ENCODE assay signal across 8 mouse cellular contexts in the genomic region with DNA sequence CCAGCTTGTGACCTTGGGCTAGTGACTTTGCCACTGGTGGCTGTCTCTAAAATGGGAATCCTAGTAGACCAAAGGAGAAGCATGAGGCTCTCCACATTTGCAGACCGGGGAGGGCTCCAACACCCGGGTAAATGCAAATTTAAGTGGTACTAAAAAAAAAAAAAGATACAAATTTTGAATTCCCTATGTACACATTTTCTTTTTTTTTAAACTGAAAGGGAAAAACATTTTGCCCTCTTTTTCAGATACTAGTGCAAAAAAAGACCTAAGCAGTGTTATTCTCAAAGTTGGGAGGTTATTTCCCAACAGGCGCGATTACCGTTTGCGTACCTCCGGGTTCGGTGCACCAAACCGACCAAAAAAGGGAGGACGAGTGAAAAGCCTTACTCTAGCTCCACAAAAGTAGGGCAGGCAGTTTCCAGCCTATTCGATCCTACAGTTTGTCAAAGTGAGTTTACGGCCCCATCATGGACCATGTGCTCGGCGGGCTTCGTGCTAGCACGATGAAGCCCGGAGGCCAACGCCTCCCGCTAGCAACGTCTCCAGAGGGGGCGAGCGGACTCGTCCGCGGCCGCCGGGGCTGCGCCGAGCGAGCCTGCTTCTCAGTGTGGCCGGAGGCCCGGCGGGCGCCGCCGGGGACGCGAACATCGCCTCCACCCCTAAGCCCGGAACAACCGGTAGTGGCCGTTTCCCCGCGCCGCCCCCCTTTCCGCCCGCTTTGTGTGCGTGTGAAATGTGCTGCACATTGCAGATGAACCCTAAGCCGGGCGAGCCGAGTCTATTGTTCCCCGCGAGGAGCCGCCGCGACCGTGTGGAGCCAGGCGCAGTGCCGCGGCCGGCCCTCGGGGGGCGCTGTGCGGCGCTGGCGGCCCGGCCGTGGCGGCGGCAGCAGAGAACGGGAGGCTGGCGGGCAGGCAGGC. TPM values are rescaled to one million over a fixed set of nuclear protein-coding genes. Genes with fewer than 3 reads are reported as not detected.
DNase-seq lines count a peak whose midpoint lies in the region; ATAC-seq lines count a peak whose summit lies in the region.

No protein-coding gene starts in this region.

- H3K27me3 ChIP-seq in heart, embryonic 14.5 days (ENCODE audit: control insufficient read depth, insufficient read depth, low read length) = no peaks in the 10 kb centered on the region
- H3K27me3 ChIP-seq in liver, embryonic 13.5 days = no peaks in the 10 kb centered on the region
- no peaks in the 10 kb centered on the region for H3K27me3 ChIP-seq in stomach, embryonic 14.5 days (ENCODE audit: control insufficient read depth, insufficient read depth, low read length)

- H3K36me3 ChIP-seq in heart, embryonic 14.5 days (ENCODE audit: control insufficient read depth, insufficient read depth, low read length) = peaks cover 3% of the 10 kb centered on the region; the same call in 1 of the 2 replicates
- H3K36me3 ChIP-seq in liver, embryonic 13.5 days = peaks cover 15% of the 10 kb centered on the region
- H3K36me3 ChIP-seq in stomach, embryonic 14.5 days (ENCODE audit: control insufficient read depth, insufficient read depth, low read length) = no peaks in the 10 kb centered on the region

- peak; percentile 93 for DNase-seq in CD4-positive, CD25-positive, alpha-beta regulatory T cell, adult 2 months (ENCODE audit: low read depth, low spot score)
- DNase-seq in fibroblast of lung, adult 2 months (ENCODE audit: low read depth) = peak; percentile 67
- peak; percentile 97 for DNase-seq in kidney, postnatal 14 days
- DNase-seq in liver, embryonic 13.5 days = peak; percentile 82
- DNase-seq in natural killer cell, adult 2 months (ENCODE audit: low spot score in 2 of 2) = peak; percentile 90 to 93

- peak overlapping the region; percentile 98 for H3K27ac ChIP-seq in brown adipose tissue, adult 24 weeks (replicated peaks; ENCODE audit: low read depth, low read length)
- H3K27ac ChIP-seq in heart, embryonic 14.5 days (replicated peaks in 1 of 2; ENCODE audit: control insufficient read depth in 1 of 2, insufficient read depth in 1 of 2, low read depth in 2 of 2, low read length in 2 of 2) = peak overlapping the region; percentile 100
- H3K27ac ChIP-seq in liver, embryonic 13.5 days = peak overlapping the region; percentile 98
- peak overlapping the region; percentile 100 for H3K27ac ChIP-seq in stomach, embryonic 14.5 days (ENCODE audit: low read length)

- under 1% methylated on average over 70 of the region's 72 CpGs for WGBS in heart, embryonic 14.5 days
- WGBS in liver, embryonic 13.5 days (ENCODE audit: insufficient replicate concordance) = under 1% methylated on average over 71 of the region's 72 CpGs
- WGBS in stomach, embryonic 14.5 days = under 1% methylated on average over 70 of the region's 72 CpGs

- peak overlapping the region; percentile 100 for H3K9ac ChIP-seq in heart, embryonic 14.5 days (ENCODE audit: low read length)
- H3K9ac ChIP-seq in liver, embryonic 13.5 days = peak overlapping the region; percentile 98
- H3K9ac ChIP-seq in stomach, embryonic 14.5 days (replicated peaks; ENCODE audit: low read depth, low read length) = peak overlapping the region; percentile 100

- H3K4me1 ChIP-seq in brown adipose tissue, adult 24 weeks (ENCODE audit: control insufficient read depth, insufficient read depth, insufficient read length, low read length) = peaks cover 16% of the 10 kb centered on the region
- H3K4me1 ChIP-seq in heart, embryonic 14.5 days (ENCODE audit: control insufficient read depth in 2 of 2, insufficient read depth in 2 of 2, low read length in 2 of 2) = peaks cover 4 to 37% of the 10 kb centered on the region in 2 experiments
- H3K4me1 ChIP-seq in liver, embryonic 13.5 days (replicated peaks) = peaks cover 41% of the 10 kb centered on the region
- H3K4me1 ChIP-seq in stomach, embryonic 14.5 days (ENCODE audit: control insufficient read depth, insufficient read depth, low read length) = peaks cover 20% of the 10 kb centered on the region

- ATAC-seq in heart, embryonic 14.5 days (ENCODE audit: insufficient number of reproducible peaks, insufficient read depth, low FRiP score, low read depth) = peak; percentile 75
- ATAC-seq in liver, embryonic 13.5 days (ENCODE audit: low read depth) = peak; percentile 72
- ATAC-seq in stomach, embryonic 14.5 days (ENCODE audit: insufficient number of reproducible peaks, insufficient read depth, low FRiP score, low read depth) = peak; percentile 79

- H3K9me3 ChIP-seq in heart, embryonic 14.5 days (ENCODE audit: control insufficient read depth, low read length) = no peaks in the 10 kb centered on the region
- no peaks in the 10 kb centered on the region for H3K9me3 ChIP-seq in liver, embryonic 13.5 days (replicated peaks)
- no peaks in the 10 kb centered on the region for H3K9me3 ChIP-seq in stomach, embryonic 14.5 days (ENCODE audit: control insufficient read depth, low read depth, low read length)

- H3K4me2 ChIP-seq in heart, embryonic 14.5 days (ENCODE audit: low read length) = peak overlapping the region; percentile 86
- H3K4me2 ChIP-seq in liver, embryonic 13.5 days = peak overlapping the region; percentile 90
- H3K4me2 ChIP-seq in stomach, embryonic 14.5 days (replicated peaks; ENCODE audit: low read depth, low read length) = peak overlapping the region; percentile 88

- peak overlapping the region; percentile 96 for H3K4me3 ChIP-seq in brown adipose tissue, adult 24 weeks (ENCODE audit: insufficient read depth, low read depth, low read length)
- H3K4me3 ChIP-seq in heart, embryonic 14.5 days (ENCODE audit: control insufficient read depth in 1 of 2, insufficient read depth in 1 of 2, low read depth in 1 of 2, low read length in 2 of 2) = peak overlapping the region; percentile 79 to 95
- peak overlapping the region; percentile 92 for H3K4me3 ChIP-seq in liver, embryonic 13.5 days (replicated peaks)
- H3K4me3 ChIP-seq in stomach, embryonic 14.5 days (ENCODE audit: low read depth, low read length) = peak overlapping the region; percentile 90

RNA-seq across cellular contexts. Expression of gene Arid2, which starts 1.0 kb away (rescaled TPM):
- polyA plus RNA-seq in brown adipose tissue, adult 24 weeks (2012; ENCODE audit: insufficient read depth, insufficient read length, missing spikeins) = 6.7 and 7.4 TPM in 2 replicates
- polyA plus RNA-seq in heart, embryonic 14.5 days (2014; fragmentation: Nextera tagmentation; extraction: Ambion mirVana) = 19.4 and 20.3 TPM in 2 replicates
- polyA plus RNA-seq in liver, embryonic 13.5 days (2015; fragmentation: Nextera tagmentation; extraction: Ambion mirVana) = 7.9 and 9.6 TPM in 2 replicates
- 29.6 and 31.2 TPM in 2 replicates for polyA plus RNA-seq in stomach, embryonic 14.5 days (2014; fragmentation: Nextera tagmentation; extraction: Ambion mirVana)

Comparison
In these comparisons a context has a peak if more than half of its experiments do, and no peak if none do; other contexts are left out.
1. Peak in every context shown above with its lines: DNase-seq, ATAC-seq, H3K4me3 ChIP-seq and H3K27ac ChIP-seq.